Mouse (Mus musculus): ENCODE results near the gene Stn1.

The Stn1 gene

GRCm38 (mm10) chr19:47542441-47542840 lies 5.1 kb upstream of the Stn1 start:
- no peak for DNase-seq (ENCODE audit: low spot score)

GRCm38 (mm10) chr19:47538801-47539200 lies 1.5 kb upstream of the Stn1 start:
- DNase-seq (ENCODE audit: low spot score) = no peak

- DNase-seq (ENCODE audit: low spot score) = no peak
These were observed 572 bp upstream of the Stn1 start for GRCm38 (mm10) chr19:47537879-47538278.

GRCm38 (mm10) chr19:47536521-47537299 lies 597 bp downstream of the Stn1 start:
- peak; percentile 84 for DNase-seq (ENCODE audit: low spot score)

GRCm38 (mm10) chr19:47534131-47534530 lies 3.2 kb downstream of the Stn1 start:
- peak; percentile 58 for DNase-seq (ENCODE audit: low spot score)

GRCm38 (mm10) chr19:47532449-47532848 lies 4.9 kb downstream of the Stn1 start:
- DNase-seq (ENCODE audit: low spot score) = no peak

GRCm38 (mm10) chr19:47531309-47531708 lies 6.0 kb downstream of the Stn1 start:
- no peak for DNase-seq (ENCODE audit: low spot score)

GRCm38 (mm10) chr19:47526239-47526986 lies 10.9 kb downstream of the Stn1 start:
- no peak for DNase-seq (ENCODE audit: low spot score)

- DNase-seq (ENCODE audit: low spot score) = no peak
These were observed 12.4 kb downstream of the Stn1 start for GRCm38 (mm10) chr19:47524905-47525304.

- DNase-seq (ENCODE audit: low spot score) = no peak
These were observed 15.9 kb downstream of the Stn1 start for GRCm38 (mm10) chr19:47521403-47521802.

GRCm38 (mm10) chr19:47519163-47519893 lies 18.0 kb downstream of the Stn1 start:
- no peak for DNase-seq (ENCODE audit: low spot score)

GRCm38 (mm10) chr19:47518475-47519162 lies 18.7 kb downstream of the Stn1 start:
- DNase-seq (ENCODE audit: low spot score) = no peak

GRCm38 (mm10) chr19:47517570-47517969 lies 19.7 kb downstream of the Stn1 start:
- no peak for DNase-seq (ENCODE audit: low spot score)

GRCm38 (mm10) chr19:47516879-47517278 lies 20.4 kb downstream of the Stn1 start:
- no peak for DNase-seq (ENCODE audit: low spot score)

- peak; percentile 70 for DNase-seq (ENCODE audit: low spot score)
These were observed 22.2 kb downstream of the Stn1 start for GRCm38 (mm10) chr19:47515091-47515490.

- no peak for DNase-seq (ENCODE audit: low spot score)
These were observed 23.7 kb downstream of the Stn1 start for GRCm38 (mm10) chr19:47513618-47513897.

- DNase-seq (ENCODE audit: low spot score) = no peak
These were observed 24.3 kb downstream of the Stn1 start for GRCm38 (mm10) chr19:47512794-47513617.

- no peak for DNase-seq (ENCODE audit: low spot score)
These were observed 25.3 kb downstream of the Stn1 start for GRCm38 (mm10) chr19:47511958-47512357.

- no peak for DNase-seq (ENCODE audit: low spot score)
These were observed 26.0 kb downstream of the Stn1 start for GRCm38 (mm10) chr19:47511294-47511675.

GRCm38 (mm10) chr19:47510473-47511293 lies 26.6 kb downstream of the Stn1 start:
- no peak for DNase-seq (ENCODE audit: low spot score)

- no peak for DNase-seq (ENCODE audit: low spot score)
These were observed 27.2 kb downstream of the Stn1 start for GRCm38 (mm10) chr19:47510135-47510472.
